Mouse (Mus musculus) urinary bladder, postnatal 25 days (tissue): ENCODE data around the gene Cth.
"Not testable (repeated sequence)": the region's sequence is repeated elsewhere in the genome, so short reads cannot be mapped to it uniquely, and the experiment has no call there.

Experiments
- DNase-seq: peaks from one replicate; pipeline ENCODE4 v3.0.0; 2022; ENCODE audit warnings: low spot score

Cth gene

DNA sequence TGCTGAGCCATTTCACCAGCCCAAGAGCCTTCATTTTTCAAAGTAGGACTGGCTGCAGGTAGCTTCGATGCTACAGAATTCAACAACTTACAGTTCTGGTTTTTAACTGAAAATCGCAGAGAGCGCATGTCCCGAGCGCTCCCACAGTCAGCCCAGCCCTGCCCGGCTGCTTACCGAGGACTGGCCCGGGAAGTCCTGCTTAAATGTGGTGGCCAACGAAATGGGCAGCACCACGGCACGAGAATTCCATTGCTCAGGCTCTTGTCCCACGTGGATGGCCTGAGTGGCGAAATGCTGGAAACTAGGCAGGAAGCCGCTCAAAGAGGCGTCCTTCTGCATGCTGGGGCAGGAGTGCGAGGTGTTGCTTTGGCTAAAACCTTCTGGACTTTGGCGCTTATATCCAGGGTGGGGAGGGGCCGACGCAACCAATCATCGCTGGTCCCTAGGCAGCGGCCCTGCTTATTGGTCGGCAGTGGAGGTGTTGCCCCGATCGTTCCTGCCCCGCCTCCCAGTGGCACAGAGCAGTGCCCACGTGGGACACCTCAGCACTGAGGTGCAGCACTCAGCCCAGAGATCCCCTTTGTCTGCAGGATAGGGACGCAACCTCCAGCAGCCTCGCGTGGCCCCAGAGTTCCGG, at the start of gene Cth:
Gene Cth (minus strand): TSS at position 386 of the 637 bp plus-strand sequence.
- peak; percentile 77 for DNase-seq

DNA sequence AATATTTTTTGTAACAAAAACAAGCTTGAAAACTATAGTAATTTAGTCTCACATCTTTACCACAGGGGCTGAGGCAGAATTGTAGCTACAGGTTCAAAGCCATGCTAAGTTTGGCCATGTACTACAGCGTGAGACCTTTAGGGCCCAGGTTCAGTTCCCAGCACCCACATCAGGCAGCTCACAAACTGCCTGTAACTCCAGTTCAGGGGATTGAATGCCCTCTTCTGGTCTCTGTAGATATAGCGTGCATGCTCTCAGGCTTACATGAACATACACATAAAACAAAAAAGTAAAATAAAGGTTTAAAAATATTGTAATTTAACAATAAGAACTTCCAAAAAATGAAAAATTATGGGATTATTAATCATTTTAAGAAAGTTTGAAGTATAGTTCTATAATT, 48.4 kb upstream of the Cth start:
- no peak for DNase-seq

DNA sequence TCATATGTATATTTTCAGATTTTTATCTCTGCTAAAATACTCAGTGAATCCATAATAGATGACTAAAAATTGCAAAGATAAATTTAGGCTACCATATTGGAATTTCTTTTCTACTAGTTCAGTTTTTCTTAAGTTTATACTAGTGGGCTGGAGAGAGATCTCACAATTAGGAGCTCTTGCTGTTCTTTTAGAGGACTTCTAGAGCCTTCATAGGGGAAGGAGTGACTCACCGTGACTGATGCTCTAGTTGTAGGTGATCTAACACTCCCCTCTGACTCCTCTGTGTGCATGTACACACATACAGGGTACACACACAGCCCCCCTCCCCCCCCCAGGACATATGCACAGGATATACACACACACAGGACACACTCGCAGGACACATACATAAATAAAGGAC, 46.3 kb upstream of the Cth start:
- no peak for DNase-seq

DNA sequence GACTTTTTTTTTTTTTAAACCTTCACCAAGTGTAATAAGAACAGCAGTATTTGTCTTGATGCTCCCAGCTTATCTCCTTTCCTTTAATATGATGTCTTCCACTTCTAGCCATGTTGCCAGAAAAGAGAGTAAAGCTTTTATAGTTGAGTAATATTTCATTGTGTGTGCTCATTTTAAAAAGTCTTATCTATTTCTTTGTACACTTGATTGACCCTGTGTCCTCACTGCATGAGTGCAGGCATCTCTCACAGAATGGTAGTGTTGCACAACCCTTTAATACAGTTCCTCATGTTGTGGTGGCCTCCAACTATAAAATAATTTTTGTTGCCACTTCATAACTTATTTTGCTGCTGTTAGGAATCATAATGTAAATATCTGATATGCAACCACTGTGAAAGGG, 32.4 kb upstream of the Cth start:
- no peak for DNase-seq

DNA sequence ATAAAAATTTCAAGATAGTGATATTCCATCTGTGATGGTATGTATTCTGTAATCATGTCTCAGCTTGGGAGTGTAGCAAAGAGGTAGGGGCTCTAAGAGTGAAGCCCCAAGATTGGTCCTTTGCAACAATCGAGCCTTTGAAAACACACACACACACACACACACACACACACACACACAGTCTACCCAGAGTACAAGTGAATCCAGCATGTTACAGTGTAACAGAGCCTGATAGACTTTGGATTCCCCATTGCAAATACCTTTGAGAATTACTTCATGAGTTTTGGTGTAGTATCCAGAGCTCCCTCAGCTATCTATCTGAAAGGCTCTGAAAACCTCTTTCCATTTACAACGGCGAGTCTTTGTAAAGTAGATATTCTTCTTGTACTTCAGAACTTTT, 31.3 kb upstream of the Cth start:
- DNase-seq = no peak

DNA sequence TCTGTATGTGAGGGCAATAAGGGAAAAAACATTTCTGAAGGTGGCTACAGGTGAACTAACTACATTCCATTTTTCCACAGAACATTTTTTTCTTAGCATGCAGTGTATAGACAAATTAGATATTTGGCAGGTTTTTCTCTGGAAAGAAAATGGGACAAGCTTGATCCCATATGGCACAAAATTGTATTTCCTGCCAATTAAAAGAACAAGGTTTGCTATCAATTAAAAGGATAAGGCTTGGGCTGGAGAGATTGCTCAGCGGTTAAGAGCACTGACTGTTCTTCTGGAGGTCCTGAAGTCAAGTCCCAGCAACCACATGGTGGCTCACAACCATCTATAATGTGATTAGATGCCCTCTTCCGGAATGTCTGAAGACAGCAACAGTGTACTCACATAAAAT, 30.6 kb upstream of the Cth start:
- DNase-seq = no peak

DNA sequence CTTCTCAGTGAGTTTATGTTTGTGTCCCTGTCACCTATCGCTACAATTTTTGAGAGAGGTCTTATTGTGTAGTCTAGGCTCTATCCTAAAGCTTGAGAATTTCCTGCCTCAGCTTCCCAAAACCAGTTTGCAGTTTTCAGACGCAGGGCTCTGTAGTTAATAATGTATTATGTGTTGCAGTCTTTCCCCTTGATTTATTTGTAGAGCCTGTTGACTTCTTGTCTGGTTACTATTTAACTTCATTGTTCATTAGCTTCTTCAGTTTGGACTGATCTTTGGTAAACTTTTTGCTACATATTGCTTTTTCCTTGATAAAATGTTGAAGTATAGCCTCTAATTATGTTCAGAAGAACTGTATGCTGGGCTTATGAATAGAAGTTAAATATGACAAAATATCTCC, 27.8 kb upstream of the Cth start:
- no peak for DNase-seq

DNA sequence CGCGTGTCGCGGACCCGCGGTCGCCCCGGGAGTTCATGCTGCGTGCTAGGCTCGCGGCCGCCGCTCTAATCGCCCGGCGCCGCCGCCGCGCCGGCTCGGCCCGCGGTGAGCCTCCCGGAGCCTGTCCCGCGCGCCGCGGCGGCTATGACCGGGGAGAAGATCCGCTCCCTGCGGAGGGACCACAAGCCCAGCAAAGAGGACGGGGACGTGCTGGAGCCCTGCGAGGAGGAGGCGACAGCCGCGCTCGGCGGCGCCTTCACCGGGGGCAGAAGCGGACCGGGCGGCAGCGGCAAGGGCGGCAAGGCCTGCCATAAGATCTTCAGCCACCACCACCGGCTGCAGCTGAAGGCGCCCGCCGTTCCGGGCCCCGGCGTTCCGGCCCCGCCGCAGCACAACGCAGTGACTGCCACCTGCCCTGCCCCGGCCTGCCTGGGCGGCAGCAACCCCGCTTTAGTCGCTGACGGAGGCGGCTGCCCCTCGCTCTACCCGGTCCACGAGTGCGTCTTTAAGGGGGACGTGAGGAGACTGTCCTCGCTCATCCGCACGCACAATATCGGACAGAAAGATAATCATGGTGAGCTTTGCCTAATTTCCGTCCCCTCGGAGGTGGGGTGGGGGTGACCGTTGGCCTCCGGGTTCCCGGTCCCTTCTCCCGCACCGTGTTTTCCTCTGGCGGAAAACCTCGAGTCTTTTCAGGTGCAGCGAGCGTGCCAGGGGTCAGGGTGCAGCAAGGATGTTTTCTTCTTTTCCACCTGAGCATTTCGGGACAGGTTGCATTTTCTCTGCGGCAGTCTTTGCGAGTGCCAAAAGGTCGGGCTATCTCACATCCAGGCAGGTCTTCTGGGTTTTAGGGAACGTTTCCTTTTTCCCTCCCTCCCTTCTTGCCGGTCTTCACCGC, 22.8 kb upstream of the Cth start:
- no peak for DNase-seq

DNA sequence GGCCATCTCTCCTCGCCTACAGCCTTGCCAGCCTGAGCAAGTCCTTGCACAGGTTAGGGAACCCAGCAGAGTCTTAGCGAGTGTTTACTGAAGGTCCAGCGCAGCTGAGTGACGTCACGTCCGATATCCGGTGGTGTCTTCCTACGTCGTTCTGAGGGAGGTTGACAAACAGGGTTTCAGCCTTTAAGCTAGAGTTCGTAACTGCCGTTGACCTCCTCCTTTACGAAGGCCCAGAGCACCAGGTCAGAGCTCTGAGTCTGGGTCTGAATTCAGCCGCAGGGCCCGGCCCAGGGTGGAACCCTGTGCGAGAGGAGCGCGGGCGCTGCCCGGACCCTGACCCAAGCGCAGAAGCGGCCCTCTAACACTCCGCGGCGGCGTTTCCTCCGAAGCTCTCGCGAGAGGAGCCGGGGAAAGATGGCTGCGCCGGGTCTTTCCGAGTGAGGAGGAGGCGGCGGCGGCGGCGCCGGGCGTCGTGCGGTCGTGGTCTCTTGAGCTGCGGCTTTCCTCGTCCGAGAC, 22.0 kb upstream of the Cth start, which contains the start of gene Ankrd13c:
Gene Ankrd13c (plus strand): TSS at position 397 of the 516 bp plus-strand sequence.
- peak; percentile 90 for DNase-seq

DNA sequence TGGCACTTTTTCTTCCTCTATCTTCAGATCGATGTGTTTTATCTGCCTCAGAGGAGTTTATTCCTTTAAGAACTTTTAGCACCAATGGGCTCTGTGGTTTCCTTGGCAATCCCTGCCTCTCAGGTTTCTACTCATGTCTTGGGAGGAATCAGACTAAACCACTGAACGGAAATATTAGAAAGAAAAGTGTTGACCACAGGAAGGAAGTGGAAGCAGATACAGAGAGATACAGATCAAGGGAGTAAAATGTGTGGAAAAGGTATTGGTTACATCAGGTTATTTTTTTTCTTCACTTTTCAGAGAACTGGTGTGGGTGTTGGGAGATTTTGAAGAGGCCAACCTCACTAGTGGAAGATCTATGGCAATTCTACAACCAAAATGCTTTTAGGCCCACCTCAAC, 13.7 kb upstream of the Cth start:
- DNase-seq = no peak

DNA sequence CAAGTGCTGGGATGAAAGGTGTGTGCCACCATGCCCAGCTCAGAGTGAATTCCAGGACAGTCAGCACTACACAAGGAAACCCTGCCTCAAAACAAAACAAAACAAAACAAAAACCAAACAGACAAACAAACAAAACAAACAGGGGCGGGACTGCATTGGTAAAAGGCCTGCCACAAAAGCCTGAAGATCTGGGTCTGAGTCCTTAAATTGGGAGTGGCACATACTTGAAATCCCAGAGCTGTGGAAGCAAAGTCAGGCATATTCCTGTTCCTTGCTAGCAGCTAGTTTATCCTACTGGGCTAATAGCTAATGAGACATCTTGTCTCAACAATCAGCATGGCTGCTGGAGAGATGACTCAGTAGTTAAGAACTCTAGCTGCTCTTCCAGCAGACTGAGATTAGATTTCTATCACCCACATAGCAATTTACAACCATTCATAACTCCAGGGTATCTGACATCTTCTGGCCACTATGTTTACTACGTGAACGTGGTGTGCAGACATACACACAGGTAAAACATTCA, 9.5 kb upstream of the Cth start:
- no peak for DNase-seq

DNA sequence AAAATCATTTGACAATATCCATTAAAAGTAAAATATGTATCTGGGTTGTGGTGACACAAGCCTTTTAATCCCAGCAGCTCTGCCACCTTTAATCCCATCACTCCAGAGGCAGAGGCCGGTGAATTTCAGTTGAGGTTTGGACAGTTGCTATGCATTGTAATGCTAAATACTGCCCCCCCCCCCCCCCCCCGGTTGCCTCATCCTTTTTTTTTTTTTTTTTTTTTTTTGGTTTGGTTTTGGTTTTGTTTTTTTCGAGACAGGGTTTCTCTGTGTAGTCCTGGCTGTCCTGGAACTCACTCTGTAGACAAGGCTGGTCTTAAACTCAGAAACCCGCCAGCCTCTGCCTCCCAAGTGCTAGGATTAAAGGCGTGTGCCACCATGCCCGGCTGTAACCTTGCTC, 8.3 kb upstream of the Cth start:
- DNase-seq = not testable (repeated sequence)

DNA sequence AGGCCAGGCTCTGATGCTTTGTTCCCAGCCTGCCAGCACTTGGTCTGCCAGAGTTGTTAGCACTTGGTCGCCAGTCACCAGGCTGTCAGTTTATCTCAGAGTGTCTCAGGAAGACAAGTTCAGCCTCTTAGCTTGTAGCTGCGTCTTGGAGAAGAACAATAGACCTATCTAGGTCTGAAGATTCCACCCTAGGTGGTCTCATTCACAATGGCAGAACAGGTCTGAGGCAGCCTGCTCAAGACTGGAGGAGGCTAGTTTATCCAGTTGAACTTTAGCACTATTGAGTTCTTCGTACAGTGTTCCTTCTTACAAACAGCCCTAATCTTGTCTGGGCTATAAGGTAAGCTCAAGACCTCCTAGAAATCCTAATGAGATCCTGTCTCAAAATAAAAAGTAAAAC, 7.2 kb upstream of the Cth start:
- DNase-seq = no peak

DNA sequence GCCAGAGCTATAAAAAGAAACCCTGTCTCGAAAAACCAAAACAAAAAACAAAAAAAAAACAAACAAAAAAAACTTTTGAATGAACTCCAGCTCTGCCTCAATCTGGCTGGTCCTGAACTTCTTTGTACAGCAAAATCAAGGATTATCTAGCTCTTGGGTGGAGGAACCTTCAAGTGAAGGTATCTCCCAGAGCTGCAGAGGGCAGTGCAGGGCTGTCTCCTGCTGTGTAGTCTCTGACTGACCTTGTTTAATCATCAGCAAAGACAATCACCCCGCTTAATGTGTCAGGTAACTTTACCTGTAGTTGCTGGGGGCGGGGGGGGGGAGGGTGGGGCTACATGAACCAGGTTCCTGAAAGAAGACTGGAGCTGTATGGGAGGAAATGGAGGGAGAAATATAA, 6.7 kb upstream of the Cth start:
- DNase-seq = no peak

DNA sequence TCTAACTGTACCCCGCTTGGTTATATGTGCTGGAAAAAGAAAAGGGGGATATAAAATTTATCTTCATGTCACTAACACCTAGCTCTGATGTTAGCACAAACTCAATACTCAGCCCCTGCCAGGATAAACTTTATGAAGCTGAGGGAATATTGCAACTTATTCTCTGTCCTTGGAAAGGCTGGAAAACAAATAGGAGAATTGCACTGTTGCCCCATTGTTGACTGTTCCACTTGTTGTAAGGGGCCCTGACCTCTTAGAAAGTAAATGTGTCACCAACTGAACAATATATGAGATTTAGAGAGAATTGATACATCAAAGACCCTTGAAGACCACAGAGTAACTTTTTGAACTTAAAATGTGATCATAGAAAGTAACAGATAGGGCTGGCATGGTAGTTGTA, 4.5 kb upstream of the Cth start:
- DNase-seq = no peak

DNA sequence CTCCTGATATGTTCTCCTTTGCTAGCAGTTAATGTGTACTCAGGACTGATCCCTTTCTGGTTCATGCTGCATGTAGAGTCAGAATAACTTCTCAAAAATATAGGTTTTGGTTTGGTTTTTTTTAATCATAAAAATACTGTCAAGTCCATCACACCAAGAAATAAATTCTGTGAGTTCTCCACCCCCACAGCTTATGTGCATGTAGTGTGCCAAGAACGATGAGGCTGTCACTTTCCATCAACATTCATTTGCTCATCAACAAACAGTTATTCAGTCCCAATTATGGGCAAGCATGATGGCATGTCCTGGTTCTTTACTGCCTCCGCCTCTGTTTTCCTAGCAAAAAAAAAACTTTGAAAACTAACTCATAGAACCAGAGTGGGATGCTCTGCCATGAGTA, 3.9 kb upstream of the Cth start:
- no peak for DNase-seq

DNA sequence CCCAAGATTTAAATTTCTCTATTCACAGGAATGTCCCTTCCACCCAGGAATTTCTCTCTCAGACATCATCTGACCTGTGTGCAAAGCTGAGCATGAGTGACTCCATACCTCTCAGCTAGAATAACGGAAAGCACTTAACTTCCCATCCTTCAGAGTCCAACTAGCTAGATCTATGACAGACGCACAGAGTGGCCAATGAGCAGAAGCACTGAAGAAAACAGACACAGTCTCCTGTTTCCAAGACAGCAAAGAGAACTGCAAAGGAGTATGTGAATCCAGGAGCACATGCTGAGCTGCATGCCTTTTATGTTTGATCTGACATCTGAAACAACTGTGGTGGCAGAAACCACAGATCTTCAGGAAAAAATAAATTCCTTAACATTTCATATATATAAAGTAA, 1.9 kb upstream of the Cth start:
- DNase-seq = no peak

DNA sequence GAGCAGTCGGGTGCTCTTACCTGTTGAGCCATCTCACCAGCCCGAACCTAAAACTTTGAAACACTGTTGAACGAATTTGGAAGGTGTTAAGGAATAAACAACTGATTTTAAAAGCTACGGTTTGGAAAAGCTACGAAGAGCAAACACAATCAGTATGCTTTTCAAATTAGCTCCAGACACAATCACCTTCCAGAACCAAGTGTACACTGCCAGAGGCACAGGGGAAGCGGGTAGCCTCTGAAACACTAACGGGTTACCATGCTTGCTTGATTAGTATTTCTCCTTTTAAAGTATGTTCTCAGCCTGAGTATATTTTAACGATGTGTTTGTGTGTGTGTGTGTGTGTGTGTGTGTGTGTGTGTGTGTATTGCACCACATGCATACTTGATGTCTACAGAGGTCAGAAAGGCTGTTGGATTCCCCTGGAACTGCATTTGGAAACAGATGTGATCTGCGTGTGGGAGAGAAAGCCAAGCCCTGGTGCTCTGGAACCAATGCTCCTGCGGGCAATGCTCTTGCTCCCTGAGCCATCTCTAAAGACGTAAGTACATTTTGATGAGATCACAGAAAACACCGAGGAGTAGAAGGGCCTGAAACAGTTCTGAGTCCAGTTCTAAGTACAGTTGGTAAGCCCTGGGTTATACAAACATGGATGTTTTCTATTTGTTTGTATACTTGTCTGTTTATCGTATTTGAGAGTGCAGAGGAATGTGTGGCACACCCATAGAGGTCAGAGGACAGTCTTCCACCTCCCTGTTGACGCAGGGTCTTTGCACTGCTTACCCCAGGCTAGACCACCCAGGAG, 1.0 kb upstream of the Cth start:
- DNase-seq = no peak

DNA sequence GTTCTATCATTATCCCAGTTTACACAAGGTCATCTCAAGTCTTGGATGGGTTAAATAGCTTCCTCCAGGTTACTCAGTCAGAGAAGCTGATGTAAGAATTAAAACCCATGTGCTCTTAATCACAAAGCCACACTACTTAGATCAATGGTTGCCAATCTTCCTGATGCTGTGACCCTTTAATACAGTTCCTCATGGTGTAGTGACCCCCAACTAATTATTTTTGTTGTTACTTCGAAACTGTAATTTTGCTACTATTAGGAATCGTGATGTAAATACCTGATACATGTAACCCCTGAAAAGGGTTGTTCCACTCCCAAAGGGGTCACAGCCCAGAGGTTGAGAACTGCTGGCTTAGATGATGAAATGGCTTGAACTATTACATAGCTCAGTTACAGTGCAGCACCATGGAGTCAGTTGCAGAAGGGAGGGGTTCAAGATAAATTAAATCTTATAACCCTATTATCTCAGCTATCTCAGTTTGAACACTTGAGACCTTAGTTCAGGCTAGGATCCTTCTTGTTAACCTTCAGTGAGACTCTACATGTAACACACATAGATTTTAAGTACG, 1.5 kb downstream of the Cth start:
- DNase-seq = no peak

DNA sequence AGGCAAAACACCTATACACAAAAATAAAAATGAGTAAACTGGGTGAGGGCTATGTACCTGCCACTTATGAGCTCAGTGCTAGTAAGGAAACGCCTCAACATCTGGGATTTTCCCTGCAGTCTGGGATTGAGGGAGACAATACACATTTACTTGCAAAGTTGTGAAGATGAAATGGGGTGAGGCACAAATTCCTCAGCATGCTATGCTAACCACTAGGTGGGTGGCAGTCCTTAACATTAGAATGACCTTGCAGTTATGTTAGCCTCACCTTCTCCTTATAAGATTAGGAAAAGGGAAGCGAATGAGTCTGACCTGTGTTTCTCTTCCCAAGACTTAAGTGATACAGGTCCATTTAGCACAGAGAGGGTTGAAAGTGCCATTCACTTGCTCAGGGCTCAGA, 3.5 kb downstream of the Cth start:
- DNase-seq = no peak

DNA sequence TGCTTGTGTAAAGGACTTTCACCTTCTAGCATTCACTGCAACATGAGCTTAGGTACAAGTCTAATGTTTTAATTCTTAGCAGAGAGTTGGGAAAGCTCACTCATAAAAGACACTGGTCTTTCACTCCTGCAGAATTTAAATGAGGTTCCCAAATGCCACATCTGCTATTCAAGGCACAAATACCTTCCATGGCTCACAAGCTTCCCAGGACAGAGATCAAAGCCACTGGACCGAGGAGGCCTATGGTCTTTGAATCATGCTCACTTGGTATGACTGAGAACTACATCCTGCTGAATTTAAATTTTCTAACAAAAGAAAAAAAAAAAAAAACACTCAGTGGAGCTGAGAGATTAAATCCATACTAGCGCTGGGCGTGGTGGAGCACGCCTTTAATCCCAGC, 8.5 kb downstream of the Cth start:
- DNase-seq = no peak

DNA sequence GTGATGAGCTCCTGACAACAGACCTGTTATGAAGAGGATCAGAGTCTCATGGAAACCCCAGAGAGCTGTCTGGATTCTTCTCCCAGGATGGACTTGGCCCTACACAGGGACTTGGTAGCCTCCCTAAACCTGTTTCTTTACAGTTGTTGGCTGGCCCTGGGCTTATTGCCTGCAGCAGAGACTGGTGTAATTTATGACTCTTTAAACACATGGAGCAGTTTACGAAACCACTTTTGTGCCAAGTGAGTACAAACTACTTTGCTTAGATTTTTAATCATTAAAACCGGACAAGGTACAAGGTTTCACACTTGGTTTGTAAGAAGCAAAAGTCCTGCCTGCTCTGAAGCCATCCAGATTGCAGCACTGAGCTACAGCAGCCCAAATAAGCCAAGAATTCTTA, 12.7 kb downstream of the Cth start:
- no peak for DNase-seq
